Mouse (Mus musculus) adrenal gland, postnatal 36 days (tissue): ENCODE measurements around the gene Nppa. TPM values are rescaled to one million over a fixed set of nuclear protein-coding genes. Genes with fewer than 3 reads are reported as not detected.
"Not testable (repeated sequence)": the region's sequence is repeated elsewhere in the genome, so short reads cannot be mapped to it uniquely, and the experiment has no call there.

ENCODE experiments used
- DNase-seq, 2 experiments: peaks; one replicate each; pipeline ENCODE4 v3.0.0; 2021; ENCODE audit warnings: mixed read lengths in 1 of 2
- total RNA-seq, 2 experiments: library from RNA; stranded (reverse); gene quantifications; 2 replicates each; pipeline ENCODE4 v1.2.3; 2021

Nppa gene
- total RNA-seq, 2 experiments from 2014 or later: not detected

DNA sequence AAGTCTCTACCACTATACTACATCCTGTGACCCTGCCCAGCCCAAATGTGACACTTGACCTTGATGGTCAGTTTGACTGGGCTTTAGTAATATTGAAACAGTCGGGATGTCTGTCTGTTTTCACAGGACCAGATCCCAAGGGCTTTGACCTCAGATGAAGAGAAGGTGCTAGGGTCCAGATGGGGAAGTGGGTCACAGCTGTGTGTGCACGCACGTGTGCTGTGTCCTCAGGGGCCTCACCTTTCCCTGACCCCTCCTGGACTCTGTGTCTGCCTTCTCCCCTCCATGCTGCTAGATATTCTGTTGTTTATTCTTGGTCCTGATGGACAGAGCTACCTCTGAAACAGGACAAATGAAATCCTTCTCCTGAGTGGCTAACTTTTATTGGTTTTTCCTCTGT is 10.8 kb downstream of the Nppa start:
- no peak for DNase-seq

DNA sequence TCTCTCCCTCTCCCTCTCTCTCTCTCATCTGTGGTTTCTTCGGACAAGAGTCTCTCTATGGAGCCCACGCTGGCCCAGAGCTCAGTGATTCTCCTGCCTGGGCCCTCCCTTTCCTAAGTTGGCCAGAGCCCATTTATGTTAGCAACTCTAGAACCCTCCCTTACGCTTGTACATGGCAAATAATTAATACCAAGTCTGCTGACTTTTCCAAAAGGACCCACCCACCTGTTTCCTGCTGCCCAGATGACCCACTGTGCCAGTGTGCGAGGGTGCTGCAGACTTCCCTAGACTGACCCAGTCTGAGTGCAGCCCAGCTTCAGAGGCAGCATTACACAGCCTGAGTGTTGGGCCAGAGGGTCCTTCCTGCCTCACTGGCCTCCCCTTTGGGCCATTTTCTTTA is 11.7 kb downstream of the Nppa start:
- DNase-seq: no peak

DNA sequence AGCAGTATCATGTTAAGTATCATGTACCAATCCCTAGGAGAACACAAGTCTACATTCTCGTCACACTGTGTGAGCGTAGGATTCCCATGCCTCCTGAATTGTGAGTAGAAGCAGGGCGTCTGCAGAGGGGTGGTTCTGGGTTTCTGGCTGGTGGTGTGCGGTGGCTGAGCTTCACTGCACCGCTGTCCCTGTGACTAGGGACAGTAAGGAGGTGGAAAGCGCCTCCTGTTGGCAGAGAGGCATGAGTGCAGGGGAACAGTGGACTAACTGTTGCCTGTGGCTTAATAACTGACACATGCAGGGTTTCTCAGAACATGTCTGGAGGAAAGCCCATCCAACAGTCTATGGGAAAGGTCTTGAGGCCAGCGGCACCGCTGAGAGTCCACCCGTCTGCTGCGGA is 14.9 kb downstream of the Nppa start:
- no peak for DNase-seq

DNA sequence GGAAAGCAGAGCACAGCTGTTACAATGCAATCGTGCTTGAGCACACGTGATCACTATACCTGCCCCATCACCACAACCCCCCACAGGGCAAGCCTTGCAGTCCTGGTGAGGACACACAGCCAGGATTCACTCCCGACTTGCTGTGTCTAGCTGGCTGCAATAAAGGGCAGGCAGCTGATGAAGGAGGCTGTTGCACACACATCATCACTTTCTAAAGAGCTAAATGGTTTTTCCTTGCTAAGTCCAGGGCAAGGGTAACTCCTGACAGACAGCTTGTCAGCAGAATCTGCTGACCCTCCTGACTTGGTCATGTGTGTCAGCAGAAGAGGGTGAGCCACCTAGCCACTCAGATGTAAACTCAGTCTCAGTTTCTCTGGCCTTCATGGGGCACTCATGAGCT is 16.5 kb downstream of the Nppa start:
- DNase-seq: no peak

DNA sequence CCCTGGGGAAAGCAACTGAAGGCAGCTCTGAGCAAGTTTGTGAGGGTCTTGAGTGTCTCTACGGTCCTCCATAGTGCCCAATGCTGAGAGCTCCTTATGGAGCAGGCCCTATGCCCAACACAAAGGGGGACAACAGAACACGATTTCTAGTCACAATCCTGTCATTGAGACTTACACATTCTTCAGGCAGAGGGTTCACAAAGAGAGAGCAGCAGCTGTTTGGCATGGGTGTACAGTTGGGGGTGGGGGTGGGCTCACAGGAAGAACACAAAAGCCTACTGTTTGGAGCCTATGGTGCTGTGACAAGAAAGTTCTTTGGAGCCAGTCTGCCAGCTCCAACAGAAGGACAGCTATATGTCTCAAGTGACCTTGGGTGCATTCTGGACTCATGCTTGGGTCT is 17.9 kb downstream of the Nppa start:
- DNase-seq: no peak

GRCm38 (mm10) chr4:148024003-148024402 is 23.5 kb downstream of the Nppa start:
- DNase-seq: no peak

DNA sequence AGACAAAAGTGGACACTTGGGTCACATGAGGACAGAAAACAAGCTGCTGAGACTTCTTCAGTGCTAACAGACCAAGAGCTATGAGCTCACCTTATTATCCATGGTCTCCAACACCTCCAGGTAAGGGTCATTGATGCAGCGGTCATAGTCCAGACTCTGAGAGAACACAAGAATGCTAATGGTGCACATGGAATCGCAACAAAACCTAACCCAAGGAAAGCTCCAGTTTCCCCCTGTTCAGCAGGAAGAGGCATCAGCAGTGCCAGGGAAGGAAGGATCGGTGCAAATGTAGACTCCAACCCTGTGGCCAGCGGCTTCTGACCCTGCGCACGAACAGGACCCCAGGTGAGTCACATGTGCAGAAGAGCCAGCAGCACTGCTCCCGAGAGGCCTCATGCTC is 28.8 kb downstream of the Nppa start:
- no peak for DNase-seq

DNA sequence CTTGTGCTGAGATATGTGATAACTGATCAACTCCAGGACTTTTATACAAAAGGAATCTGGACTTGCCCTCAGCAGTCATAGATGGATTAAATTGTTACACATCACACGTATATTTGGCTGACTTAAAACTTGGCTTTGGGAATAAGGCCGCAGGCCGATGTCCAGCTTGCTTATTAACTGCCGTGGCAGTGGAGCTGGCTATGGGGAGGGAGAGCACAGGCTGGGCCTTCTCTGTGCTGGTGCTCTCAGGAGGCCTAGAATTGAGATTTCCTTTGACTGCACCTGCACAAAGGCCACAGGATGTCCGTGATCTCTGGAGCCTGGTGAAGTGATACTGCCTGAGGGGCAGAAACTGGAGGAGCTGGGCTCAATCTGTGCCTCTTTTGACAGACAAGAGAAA is 30.0 kb downstream of the Nppa start:
- DNase-seq: no peak

GRCm38 (mm10) chr4:148033858-148034410 is 33.4 kb downstream of the Nppa start:
- DNase-seq: no peak

DNA sequence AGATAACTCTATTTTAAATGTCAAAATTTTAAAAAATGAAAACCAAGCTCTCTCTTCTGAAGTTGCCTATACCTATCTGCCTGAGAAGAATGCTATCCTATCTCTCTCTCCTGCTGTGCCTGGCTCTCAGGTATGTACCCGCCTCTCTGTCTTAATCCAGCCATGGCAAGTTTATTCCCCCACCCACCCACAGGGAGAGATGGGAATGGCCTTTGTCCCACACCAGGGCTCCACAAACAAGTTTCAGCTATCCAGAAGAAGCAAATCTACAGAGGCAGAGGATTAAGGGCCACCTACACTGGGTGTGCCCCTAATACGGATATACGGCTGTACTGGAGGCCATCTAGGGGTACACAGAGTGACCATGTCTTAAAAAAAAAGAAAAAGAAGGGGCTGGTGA is 34.9 kb downstream of the Nppa start:
- no peak for DNase-seq

GRCm38 (mm10) chr4:148038079-148038599 is 37.6 kb downstream of the Nppa start:
- no peak for DNase-seq

DNA sequence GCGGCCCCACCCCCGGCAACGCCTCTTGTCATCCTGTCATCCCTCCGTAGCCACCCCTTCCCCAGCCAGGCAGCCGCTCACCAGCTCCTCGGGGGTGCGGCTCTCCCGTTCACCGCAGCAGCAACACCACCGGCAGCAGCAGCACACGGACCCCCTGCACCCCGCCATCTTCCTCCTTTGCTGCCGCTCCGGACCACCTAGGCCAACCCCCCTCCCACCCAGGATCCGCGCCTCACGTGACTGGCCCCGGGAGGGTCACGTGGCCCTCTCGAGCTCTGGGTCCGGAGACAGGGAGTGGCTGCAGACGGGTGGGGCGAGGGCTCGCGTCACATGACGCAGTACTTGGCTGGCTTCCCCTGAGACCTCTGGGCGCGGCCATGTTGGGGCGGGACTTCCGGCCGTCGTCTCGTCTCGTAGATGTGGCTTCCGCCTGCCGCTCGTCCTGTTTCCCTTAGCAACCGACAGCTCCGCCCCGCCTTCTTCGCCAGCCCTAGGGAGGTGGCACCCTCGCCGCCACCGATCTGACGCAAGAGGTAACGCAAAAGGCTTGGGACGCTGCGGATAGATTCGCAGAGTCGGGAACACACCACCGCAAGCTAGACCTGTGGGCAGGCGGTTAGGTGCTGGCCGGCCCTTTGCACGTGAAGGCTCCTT is 38.2 kb downstream of the Nppa start, which contains the start of the genes Clcn6 and Mthfr:
Gene Clcn6 (minus strand): TSS at position 222 of the 654 bp plus-strand sequence.
Gene Mthfr (plus strand): TSS at position 478 of the 654 bp plus-strand sequence.
- peak; percentile 99 to 100 for DNase-seq

- peak in 1 of 2 experiments; percentile 71 for DNase-seq
Observed at GRCm38 (mm10) chr4:148039254-148040028, 38.9 kb downstream of the Nppa start.

- peak; percentile 35 to 44 for DNase-seq
Observed at GRCm38 (mm10) chr4:148040029-148040830, 39.7 kb downstream of the Nppa start.

- peak; percentile 88 to 92 for DNase-seq
Observed at GRCm38 (mm10) chr4:148040933-148041610, 40.5 kb downstream of the Nppa start.

GRCm38 (mm10) chr4:148041611-148042191 is 41.2 kb downstream of the Nppa start:
- DNase-seq: peak; percentile 40 to 68

GRCm38 (mm10) chr4:148043327-148043726 is 42.8 kb downstream of the Nppa start:
- DNase-seq: not testable (repeated sequence)

- no peak for DNase-seq
Observed at GRCm38 (mm10) chr4:148044113-148044512, 43.6 kb downstream of the Nppa start.

DNA sequence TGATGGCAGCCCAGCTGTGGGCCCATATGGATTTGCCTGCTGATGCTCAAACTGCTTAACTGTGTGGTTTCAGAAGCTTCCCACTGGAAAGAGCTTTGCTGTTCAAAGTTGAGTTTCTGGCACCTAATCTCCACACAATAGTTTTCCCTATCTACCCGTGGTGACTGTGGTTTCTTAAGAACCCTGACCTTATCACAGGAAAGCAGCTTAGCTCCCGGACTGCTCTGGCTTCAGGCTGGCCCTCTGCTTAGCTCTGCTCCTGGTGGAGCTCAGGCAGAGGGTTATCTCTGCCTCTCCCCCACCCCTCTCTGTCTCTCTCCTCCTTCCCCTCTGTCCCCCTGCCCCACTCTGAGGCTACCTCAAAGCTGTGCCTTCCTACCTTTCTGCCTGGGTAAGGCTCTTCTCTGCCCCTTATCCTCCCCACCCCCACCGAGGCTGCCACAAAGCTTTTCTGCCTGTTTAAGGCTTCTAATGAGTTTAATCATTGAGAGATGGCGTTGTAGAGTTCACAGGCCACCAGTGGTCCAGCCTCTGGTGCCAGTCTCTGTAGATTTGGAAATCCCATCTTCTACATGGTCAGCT is 46.0 kb downstream of the Nppa start:
- DNase-seq: no peak

DNA sequence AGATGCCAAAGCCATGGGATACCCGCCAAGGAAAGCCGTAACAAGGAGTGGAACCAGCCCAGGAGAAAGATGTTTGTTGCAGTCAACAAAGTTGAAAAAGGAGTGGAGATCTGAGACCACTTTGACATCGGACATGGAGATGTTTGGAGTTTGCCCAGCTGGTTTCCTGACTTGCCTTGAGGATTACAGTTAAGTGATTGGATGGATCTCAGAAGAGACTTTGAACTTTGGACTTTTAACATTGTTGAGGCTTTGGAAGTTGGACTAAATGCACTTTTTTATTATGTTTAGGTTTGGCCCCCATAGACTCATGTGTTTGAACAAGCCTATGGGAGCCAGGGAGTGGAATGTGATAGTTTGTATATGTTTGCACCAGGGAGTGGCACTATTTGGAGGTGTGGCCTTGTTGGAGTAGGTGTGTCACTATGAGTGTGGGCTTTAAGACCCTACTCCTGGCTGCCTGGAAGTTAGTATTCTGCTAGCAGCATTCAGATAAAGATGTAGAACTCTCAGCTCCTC is 49.9 kb downstream of the Nppa start:
- not testable (repeated sequence) for DNase-seq
